Comparison of ENCODE assay signal across 9 mouse cellular contexts in the genomic region with DNA sequence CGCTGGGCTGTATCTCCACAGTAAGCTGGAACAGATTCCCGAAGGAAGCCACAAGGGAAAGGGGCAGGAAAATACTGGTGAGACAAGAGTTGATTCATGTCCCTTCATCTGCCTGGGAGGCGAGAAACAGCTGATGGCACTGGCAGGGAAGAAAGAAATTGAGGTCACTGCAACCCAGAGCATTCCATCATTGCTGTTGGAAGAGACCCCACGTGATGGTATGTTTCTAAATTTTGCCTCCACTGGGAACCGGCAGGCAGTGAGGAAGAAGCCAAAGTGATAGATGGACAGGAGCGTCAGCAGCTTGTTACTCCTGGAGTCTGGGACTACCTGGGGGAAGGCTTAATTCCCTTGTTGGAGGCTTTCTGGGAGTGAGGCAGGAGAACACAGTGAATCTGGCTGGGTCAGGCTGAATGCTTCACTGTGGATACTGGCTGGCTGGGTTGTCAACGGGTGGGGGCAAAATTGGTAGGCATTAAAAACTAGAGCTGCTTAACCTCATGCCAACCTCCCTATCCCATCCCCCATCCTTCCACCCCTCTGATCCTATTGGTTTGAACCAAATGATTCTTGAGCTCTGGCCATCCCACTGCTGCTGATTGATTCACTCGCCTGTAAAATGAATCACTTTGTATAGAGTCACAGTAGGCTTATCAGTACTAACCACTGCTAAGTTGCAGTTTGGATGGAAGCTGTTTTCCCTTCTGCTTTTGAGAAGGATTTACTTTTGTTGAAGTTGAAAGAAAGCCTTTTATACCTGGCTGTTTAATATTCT.
DNase-seq lines count a peak whose midpoint lies in the region; ATAC-seq lines count a peak whose summit lies in the region.
"Had no signal": no experiment of that assay in that cellular context is flagged by ENCODE, and none has a peak within 500 bp of the region (broad histone marks: within the 10 kb centered on the region; RNA-seq: fewer than 3 reads in every experiment).

No protein-coding gene starts in this region.

- peak overlapping the region; percentile 66 for H3K4me2 ChIP-seq in forebrain, embryonic 14.5 days (ENCODE audit: low read length)
- peak overlapping the region; percentile 55 for H3K4me2 ChIP-seq in hindbrain, embryonic 12.5 days (replicated peaks)
- H3K4me2 ChIP-seq in midbrain, embryonic 12.5 days (replicated peaks): peak overlapping the region; percentile 48

- peak; percentile 83 for ATAC-seq in forebrain, embryonic 14.5 days
- peak; percentile 89 for ATAC-seq in hindbrain, embryonic 12.5 days (ENCODE audit: low FRiP score)
- ATAC-seq in midbrain, embryonic 12.5 days (ENCODE audit: low FRiP score, low read depth): peak; percentile 86
- ATAC-seq in megakaryocyte-erythroid progenitor cell, adult 5-6 weeks (replicated peaks; ENCODE audit: low FRiP score, low TSS enrichment, poor library complexity, severe bottlenecking): no peak
- ATAC-seq: Patski had no signal

- peaks cover 36% of the 10 kb centered on the region for H3K4me1 ChIP-seq in forebrain, embryonic 14.5 days (ENCODE audit: control insufficient read depth, insufficient read depth, low read length)
- H3K4me1 ChIP-seq in hindbrain, embryonic 12.5 days: peaks cover 54% of the 10 kb centered on the region
- peaks cover 59% of the 10 kb centered on the region for H3K4me1 ChIP-seq in midbrain, embryonic 12.5 days

- peak overlapping the region; percentile 80 for H3K9ac ChIP-seq in forebrain, embryonic 14.5 days (ENCODE audit: low read length)
- peak overlapping the region; percentile 61 for H3K9ac ChIP-seq in hindbrain, embryonic 12.5 days
- peak overlapping the region; percentile 39; the same call in 1 of the 2 replicates for H3K9ac ChIP-seq in midbrain, embryonic 12.5 days (replicated peaks)

- DNase-seq in ovary, postnatal 36 days (ENCODE audit: low spot score): peak; percentile 27
- DNase-seq in ovary, postnatal 10 days (ENCODE audit: low spot score): no peak
- peak; percentile 86 for DNase-seq in forebrain, embryonic 14.5 days (ENCODE audit: low spot score)
- no peak for DNase-seq in thymus, postnatal 25 days
- DNase-seq in urinary bladder, postnatal 36 days (ENCODE audit: low spot score in 2 of 2): no peak

- peak overlapping the region; percentile 41 for H3K4me3 ChIP-seq in forebrain, embryonic 14.5 days (ENCODE audit: low read depth, low read length)
- peak overlapping the region; percentile 35 for H3K4me3 ChIP-seq in hindbrain, embryonic 12.5 days
- peak overlapping the region; percentile 34 for H3K4me3 ChIP-seq in midbrain, embryonic 12.5 days

- H3K27me3 ChIP-seq in forebrain, embryonic 14.5 days (replicated peaks; ENCODE audit: control insufficient read depth, insufficient read depth, low read length): no peaks in the 10 kb centered on the region
- no peaks in the 10 kb centered on the region for H3K27me3 ChIP-seq in hindbrain, embryonic 12.5 days
- no peaks in the 10 kb centered on the region for H3K27me3 ChIP-seq in midbrain, embryonic 12.5 days
- H3K27me3 ChIP-seq: Patski had no signal

- 26% methylated on average over 8 of the region's 8 CpGs for WGBS in forebrain, embryonic 14.5 days
- 21% methylated on average over 8 of the region's 8 CpGs for WGBS in hindbrain, embryonic 12.5 days
- WGBS in midbrain, embryonic 12.5 days: 22% methylated on average over 8 of the region's 8 CpGs

- H3K9me3 ChIP-seq in forebrain, embryonic 14.5 days (replicated peaks; ENCODE audit: control insufficient read depth, low read length): no peaks in the 10 kb centered on the region
- no peaks in the 10 kb centered on the region for H3K9me3 ChIP-seq in hindbrain, embryonic 12.5 days (replicated peaks)
- no peaks in the 10 kb centered on the region for H3K9me3 ChIP-seq in midbrain, embryonic 12.5 days

- H3K27ac ChIP-seq in forebrain, embryonic 14.5 days (ENCODE audit: low read depth, low read length): peak overlapping the region; percentile 78
- peak overlapping the region; percentile 97 for H3K27ac ChIP-seq in hindbrain, embryonic 12.5 days
- H3K27ac ChIP-seq in midbrain, embryonic 12.5 days (replicated peaks): peak overlapping the region; percentile 87

- H3K36me3 ChIP-seq in forebrain, embryonic 14.5 days (ENCODE audit: control insufficient read depth, insufficient read depth, low read length): no peaks in the 10 kb centered on the region
- no peaks in the 10 kb centered on the region for H3K36me3 ChIP-seq in hindbrain, embryonic 12.5 days
- H3K36me3 ChIP-seq in midbrain, embryonic 12.5 days: no peaks in the 10 kb centered on the region

Comparison
In these comparisons a context has a peak if more than half of its experiments do, and no peak if none do; other contexts are left out.
1. DNase-seq: peak in ovary, postnatal 36 days (single experiment) and forebrain, embryonic 14.5 days (single experiment); none in ovary, postnatal 10 days (single experiment), thymus, postnatal 25 days (single experiment) and urinary bladder, postnatal 36 days (0 of 2).
2. Peak in every context shown above with its lines, with median percentiles within 50 percentile points of each other: H3K27ac ChIP-seq, H3K4me2 ChIP-seq, H3K4me3 ChIP-seq and H3K9ac ChIP-seq.